Mouse (Mus musculus) left cerebral cortex, adult 9 months (tissue): ENCODE measurements around the gene Smarca2.

Source experiments
- DNase-seq, 2 experiments: peaks; one replicate each; pipeline ENCODE4 v3.0.0; 2022; ENCODE audit warnings: low spot score in 2 of 2

Gene Smarca2

GRCm38 (mm10) chr19:26776066-26777025 is 171.5 kb downstream of the Smarca2 start:
- no peak for DNase-seq

DNA sequence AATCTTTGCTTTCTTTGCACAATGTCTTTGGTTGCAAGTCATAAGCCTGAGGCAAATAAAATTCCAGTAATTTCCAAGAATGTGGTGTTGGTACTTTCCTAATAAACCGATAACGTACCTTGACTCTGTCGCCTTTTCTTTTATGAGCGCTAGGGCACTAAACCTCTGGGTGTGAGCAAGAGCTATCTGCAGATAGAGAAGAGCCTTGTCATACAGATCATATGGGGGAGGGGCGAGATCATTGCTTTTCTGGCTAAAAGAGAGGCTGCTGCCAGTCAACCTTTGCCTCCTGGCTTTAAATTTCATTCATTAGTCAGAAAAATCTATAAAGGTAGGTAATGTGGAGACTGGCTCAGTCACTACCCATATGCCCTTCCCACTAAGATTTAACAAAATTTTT is 173.3 kb downstream of the Smarca2 start:
- DNase-seq: no peak

GRCm38 (mm10) chr19:26781209-26781608 is 176.4 kb downstream of the Smarca2 start:
- no peak for DNase-seq

DNA sequence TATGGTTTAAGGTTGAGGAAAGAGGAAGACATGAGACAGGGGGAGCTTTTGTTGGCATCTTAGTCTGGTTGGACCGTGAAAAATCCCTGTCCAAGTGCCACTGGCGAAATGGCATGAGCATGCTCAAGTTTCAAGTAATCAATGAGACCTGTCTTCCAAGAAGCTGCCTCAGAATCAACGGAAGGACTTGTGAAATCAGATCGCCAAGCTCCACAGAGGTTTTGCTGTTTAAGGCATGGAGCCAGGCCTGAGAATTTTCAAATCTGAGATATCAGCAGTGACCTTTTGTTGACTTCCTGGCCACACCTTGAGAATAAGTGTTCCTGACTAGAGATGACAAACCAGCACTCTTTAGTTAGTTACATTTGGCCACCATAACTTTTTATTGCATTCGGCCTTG is 183.6 kb downstream of the Smarca2 start:
- no peak for DNase-seq

GRCm38 (mm10) chr19:26790386-26791346 is 185.8 kb downstream of the Smarca2 start:
- DNase-seq: no peak

- DNase-seq: no peak
Observed at GRCm38 (mm10) chr19:26794315-26794714, 189.5 kb downstream of the Smarca2 start.

DNA sequence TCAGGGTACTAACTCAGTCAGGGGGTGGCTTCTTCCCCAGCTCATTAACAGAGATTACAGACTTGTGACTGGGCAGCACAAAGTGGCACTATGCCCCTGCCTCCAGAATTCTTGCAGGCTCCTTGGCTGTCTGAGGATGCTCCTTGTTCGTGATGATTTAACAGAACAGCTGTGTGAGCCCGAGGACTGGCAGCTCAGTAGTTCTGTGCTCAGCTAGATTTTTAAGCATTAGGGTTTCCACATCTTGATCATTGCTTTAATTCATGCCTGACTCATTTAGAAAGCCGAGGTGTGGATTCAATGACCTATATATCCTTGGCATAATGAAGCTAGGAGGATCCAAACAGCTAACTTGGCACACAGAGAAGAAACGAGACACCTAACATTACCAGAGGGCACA is 191.2 kb downstream of the Smarca2 start:
- no peak for DNase-seq

DNA sequence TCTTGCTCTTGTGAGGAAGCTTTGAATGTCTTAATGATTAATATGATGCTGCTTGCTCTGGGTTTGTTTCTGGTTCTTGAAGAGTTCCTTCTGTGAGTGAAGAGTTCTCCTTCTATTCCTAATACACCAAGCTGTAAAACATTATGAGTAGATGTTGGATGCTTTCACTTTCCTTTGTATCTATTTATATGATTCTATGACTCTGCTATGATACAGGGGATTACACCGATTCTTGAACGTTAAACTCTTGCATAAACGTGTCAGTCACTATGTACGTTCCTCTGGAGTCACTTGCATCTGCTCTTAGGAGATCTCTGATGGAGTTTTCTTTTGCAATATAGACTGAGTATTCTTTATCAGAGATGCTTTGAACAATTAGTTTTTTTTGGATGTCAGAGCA is 199.6 kb downstream of the Smarca2 start:
- DNase-seq: no peak

DNA sequence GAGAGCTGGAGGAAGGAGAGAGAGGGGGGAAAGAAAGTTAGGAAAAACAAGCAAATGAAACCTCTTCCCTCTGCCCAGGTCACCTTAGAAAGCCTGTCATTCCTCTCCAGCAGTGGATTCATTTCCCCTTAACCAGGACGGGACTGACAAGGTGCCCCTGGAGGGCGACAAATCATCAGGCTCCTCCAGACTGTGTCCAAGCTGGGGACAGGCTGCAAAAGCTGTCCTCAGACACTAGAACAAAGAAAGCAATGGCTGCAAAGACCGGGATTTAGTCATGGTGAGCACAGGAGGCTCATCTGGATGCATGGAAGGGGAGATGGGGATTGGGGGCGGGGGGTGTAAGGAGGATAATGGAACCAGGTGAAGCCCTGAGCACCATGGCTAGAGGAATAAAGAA is 209.8 kb downstream of the Smarca2 start:
- no peak for DNase-seq

DNA sequence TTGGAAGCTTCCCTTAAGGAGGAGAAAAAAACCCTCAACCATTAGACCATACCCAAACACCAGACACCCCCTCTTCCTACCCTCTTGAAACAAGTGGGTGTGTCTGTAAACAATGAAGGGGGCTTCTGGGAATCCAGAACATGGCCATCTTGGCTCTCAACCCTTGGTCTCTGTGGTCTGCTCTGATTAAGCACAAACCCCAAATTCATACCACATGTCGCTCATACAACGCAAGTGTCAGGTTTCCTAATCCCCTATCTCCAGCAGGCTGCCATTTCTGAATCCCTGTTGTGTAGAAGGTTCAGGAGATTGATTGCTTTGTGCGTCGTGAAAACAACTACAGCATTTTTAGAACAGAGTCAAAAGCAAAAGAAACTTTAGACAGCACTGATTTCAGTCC is 213.1 kb downstream of the Smarca2 start:
- no peak for DNase-seq
